Mouse (Mus musculus) forebrain, embryonic 11.5 days (tissue): ENCODE data around the gene Riiad1. TPM values are rescaled to one million over a fixed set of nuclear protein-coding genes. Genes with fewer than 3 reads are reported as not detected.
A peak's percentile ranks its signal among the peaks of the same experiment; 100 is the strongest.

ENCODE experiments used
- ATAC-seq: fragments of 200-750 bp; cut with Nextera tagmentation; replicated peaks from 2 replicates; pipeline ENCODE4 v1.8.0; 2017; ENCODE audit warnings: moderate TSS enrichment; ENCODE audit not compliant: low FRiP score
- DNase-seq: peaks from one replicate; pipeline ENCODE4 v3.0.0-alpha.2; 2017; ENCODE audit warnings: low spot score
- H3K27ac ChIP-seq: fragments of 300-500 bp; sonication (generic); 2 replicates; pipeline ENCODE4 v1.5.1; 2014; ENCODE audit warnings: low read depth, low read length
- H3K27me3 ChIP-seq: fragments of 300-500 bp; sonication (generic); 2 replicates; pipeline ENCODE4 v1.6.1; 2014; ENCODE audit warnings: mild to moderate bottlenecking, low read length, mixed read lengths; ENCODE audit not compliant: control insufficient read depth, insufficient read depth
- H3K36me3 ChIP-seq: fragments of 300-500 bp; sonication (generic); 2 replicates; pipeline ENCODE4 v1.6.1; 2014; ENCODE audit warnings: mild to moderate bottlenecking, low read length, moderate library complexity, mixed read lengths; ENCODE audit not compliant: control insufficient read depth, insufficient read depth
- H3K4me1 ChIP-seq: fragments of 300-500 bp; sonication (generic); replicated peaks from 2 replicates; pipeline ENCODE4 v1.6.1; 2014; ENCODE audit warnings: low read length, mixed read lengths; ENCODE audit not compliant: control insufficient read depth, insufficient read depth
- H3K4me2 ChIP-seq: fragments of 300-500 bp; sonication (generic); 2 replicates; pipeline ENCODE4 v1.6.1; 2014; ENCODE audit warnings: low read depth, mild to moderate bottlenecking, low read length, moderate library complexity, mixed read lengths; ENCODE audit not compliant: severe bottlenecking
- H3K4me3 ChIP-seq: fragments of 300-500 bp; sonication (generic); 2 replicates; pipeline ENCODE4 v1.5.1; 2014; ENCODE audit warnings: low read depth, low read length
- H3K9ac ChIP-seq: fragments of 300-500 bp; sonication (generic); 2 replicates; pipeline ENCODE4 v1.6.1; 2014; ENCODE audit warnings: low read length
- H3K9me3 ChIP-seq: fragments of 300-500 bp; sonication (generic); 2 replicates; pipeline ENCODE4 v1.6.1; 2016; ENCODE audit warnings: low read length, mixed read lengths; ENCODE audit not compliant: control insufficient read depth
- WGBS: fragments of 180-500 bp; shearing (Covaris S2); extraction: QIAGEN DNeasy Blood & Tissue Kit; methylation state at CpG from one replicate; pipeline ENCODE4 v1.1.7; 2014; 5-methylcytosine and 5-hydroxymethylcytosine counted together
- polyA plus RNA-seq: library from polyadenylated mRNA; unstranded; fragments of >200 nt; fragmentation: Nextera tagmentation; extraction: Ambion mirVana; gene quantifications from 2 replicates; pipeline ENCODE4 v1.2.1, GENCODE M21; 2014

Riiad1 gene
- polyA plus RNA-seq, 1 experiment from 2014 or later = 12.8 TPM

DNA sequence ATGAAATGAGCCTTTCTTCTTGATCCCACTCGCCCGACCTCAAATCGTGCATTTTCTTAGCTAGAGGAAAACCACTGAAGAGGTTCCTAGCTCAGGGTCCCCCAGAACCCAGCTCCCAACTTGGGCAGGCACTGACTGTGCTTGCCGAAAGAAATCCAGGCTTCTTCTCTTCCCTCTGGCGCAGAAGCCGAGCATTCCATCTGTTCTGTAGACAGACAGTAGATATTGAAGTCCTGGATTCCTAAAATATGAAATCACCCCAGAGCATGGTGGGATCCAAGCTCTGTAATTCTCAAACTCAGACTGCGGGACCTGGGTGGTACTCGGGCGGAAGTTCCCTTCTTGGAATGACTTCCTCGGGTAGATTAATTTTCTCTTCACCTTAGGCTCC is 7.0 kb downstream of the Riiad1 start:
- H3K27me3 ChIP-seq = no peaks in the 10 kb centered on the region
- H3K9me3 ChIP-seq = no peaks in the 10 kb centered on the region
- H3K4me2 ChIP-seq = peak overlapping the region; percentile 46; the same call in 1 of the 2 replicates
- no peak overlapping the region for H3K9ac ChIP-seq
- peaks cover 12% of the 10 kb centered on the region; the same call in 1 of the 2 replicates for H3K4me1 ChIP-seq
- 54% methylated on average over 10 of the region's 10 CpGs for WGBS
- DNase-seq (no peak), ATAC-seq (no peak)
- no peak overlapping the region for H3K4me3 ChIP-seq
- H3K27ac ChIP-seq = no peak overlapping the region
- no peaks in the 10 kb centered on the region for H3K36me3 ChIP-seq

DNA sequence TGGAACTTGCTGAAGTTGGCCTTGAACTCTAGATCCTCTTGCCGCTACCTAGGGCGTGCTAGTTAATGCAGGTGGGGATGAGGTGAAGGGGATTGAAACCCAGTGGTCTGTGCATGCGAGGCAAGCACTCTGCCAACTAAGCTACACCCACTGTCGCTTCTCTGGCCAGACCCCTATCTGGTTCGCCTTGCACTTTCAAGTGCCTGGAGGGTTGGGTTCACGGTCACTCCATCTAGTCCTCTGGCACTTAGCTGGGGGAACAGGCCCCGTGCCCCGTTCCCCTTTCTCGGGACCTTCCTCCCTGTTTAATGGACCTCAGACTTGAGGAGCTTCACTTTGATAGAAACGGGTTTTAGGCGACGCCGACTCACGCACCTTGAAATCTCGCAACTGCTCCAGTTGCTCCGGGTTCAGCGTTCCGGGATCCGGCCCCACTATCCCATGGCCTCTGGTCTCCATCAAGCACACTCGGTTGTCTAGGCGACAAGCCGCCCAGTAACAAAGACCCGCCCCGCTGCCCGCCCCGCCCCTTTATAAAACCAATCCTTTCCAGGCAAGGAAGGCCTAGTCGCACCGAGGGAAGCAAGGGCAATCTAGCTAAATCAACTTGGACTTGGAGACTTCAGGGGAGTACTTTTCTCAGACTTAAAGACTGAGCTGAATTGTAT is 7.6 kb downstream of the Riiad1 start:
- no peak overlapping the region for H3K27ac ChIP-seq
- peak overlapping the region; percentile 25 for H3K4me3 ChIP-seq
- H3K9me3 ChIP-seq = no peaks in the 10 kb centered on the region
- peaks cover 11% of the 10 kb centered on the region; the same call in 1 of the 2 replicates for H3K4me1 ChIP-seq
- no peaks in the 10 kb centered on the region for H3K27me3 ChIP-seq
- WGBS = 12% methylated on average over 28 of the region's 28 CpGs
- ATAC-seq (peak; percentile 81), DNase-seq (peak; percentile 85)
- no peak overlapping the region for H3K9ac ChIP-seq
- H3K4me2 ChIP-seq = peak overlapping the region; percentile 46
- no peaks in the 10 kb centered on the region for H3K36me3 ChIP-seq

DNA sequence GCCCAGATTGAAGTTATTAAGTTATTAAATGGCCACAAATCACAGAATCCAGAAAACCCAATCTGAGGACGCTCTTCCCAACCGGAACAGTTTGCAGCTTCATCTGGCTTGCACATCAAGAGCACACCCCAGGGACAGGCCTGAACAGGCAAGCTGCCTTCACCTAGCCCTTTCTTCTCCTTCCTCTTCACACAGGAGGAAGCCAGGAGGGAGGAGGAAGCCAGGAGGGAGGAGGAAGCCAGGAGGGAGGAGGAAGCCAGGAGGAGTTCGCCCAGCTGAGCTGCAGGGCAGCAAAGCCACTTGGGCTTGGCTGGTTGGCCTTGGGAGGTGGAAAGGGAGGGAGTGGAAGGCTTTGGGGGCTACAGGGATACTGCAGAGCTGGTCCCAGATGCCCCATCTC is 11.2 kb downstream of the Riiad1 start:
- no peaks in the 10 kb centered on the region for H3K27me3 ChIP-seq
- WGBS = 61% methylated on average over 3 of the region's 3 CpGs
- H3K9ac ChIP-seq = no peak overlapping the region
- H3K4me1 ChIP-seq = peaks cover 22% of the 10 kb centered on the region
- ATAC-seq = no peak
- no peak for DNase-seq
- H3K36me3 ChIP-seq = no peaks in the 10 kb centered on the region
- no peak overlapping the region for H3K4me2 ChIP-seq
- no peak overlapping the region for H3K4me3 ChIP-seq
- H3K27ac ChIP-seq = no peak overlapping the region
- no peaks in the 10 kb centered on the region for H3K9me3 ChIP-seq

DNA sequence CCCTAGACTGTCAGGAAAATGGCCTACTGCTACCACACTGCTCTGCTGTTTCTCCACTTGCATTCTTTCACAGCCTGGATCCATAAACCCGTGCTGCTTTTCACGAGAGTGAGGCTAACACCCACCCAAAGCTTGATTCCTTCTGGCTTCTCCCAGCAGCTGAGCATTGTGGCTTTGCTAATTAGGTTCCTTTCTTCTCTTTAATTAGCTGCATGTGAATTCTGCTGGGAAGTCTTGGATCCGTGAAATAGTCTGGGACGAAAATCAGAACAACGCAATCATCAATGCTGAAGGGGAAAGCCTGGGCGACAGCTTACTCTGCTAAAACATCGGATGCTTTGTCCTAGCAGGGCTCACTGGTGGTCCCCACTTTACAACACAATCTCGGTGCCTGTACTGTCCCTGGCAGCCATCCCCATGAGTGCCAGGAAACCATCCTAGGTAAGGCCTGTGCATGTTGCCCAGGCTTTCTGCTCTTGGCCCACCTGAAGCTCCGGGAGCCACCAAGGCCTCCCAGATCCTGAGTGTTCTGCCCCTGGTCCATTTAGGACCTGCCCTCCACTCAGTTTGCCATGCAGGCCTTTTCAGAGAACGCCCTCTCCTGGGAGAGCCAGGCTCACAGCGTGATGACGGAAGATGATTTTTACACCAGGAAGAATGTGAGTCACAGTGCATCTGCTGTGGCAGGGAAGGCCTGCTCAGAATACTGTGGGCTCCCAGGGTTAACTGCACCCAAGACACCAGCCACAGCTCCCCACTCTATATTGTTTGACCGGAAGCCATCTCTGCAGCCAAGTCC is 14.3 kb downstream of the Riiad1 start:
- ATAC-seq (peak; percentile 73), DNase-seq (peak; percentile 62)
- H3K4me3 ChIP-seq = no peak overlapping the region
- peaks cover 17% of the 10 kb centered on the region for H3K4me1 ChIP-seq
- H3K9me3 ChIP-seq = no peaks in the 10 kb centered on the region
- H3K9ac ChIP-seq = peak overlapping the region; percentile 27; the same call in 1 of the 2 replicates
- no peaks in the 10 kb centered on the region for H3K36me3 ChIP-seq
- no peaks in the 10 kb centered on the region for H3K27me3 ChIP-seq
- peak overlapping the region; percentile 88 for H3K27ac ChIP-seq
- no peak overlapping the region for H3K4me2 ChIP-seq
- WGBS = 40% methylated on average over 13 of the region's 13 CpGs

- no peaks in the 10 kb centered on the region for H3K36me3 ChIP-seq
- DNase-seq = peak; percentile 67
- no peak overlapping the region for H3K9ac ChIP-seq
- no peaks in the 10 kb centered on the region for H3K27me3 ChIP-seq
- peak overlapping the region; percentile 21; the same call in 1 of the 2 replicates for H3K4me2 ChIP-seq
- WGBS = 43% methylated on average over 11 of the region's 11 CpGs
- no peaks in the 10 kb centered on the region for H3K9me3 ChIP-seq
- H3K27ac ChIP-seq = peak overlapping the region; percentile 88
- peaks cover 16% of the 10 kb centered on the region for H3K4me1 ChIP-seq
- H3K4me3 ChIP-seq = no peak overlapping the region
- ATAC-seq = peak; percentile 81
These were observed 16.1 kb downstream of the Riiad1 start for GRCm38 (mm10) chr3:94463926-94464578.

GRCm38 (mm10) chr3:94459834-94460233 is 20.3 kb downstream of the Riiad1 start:
- Histone ChIP-seq H3K4me3 (no peak overlapping the region), H3K9ac (no peak overlapping the region), H3K9me3 (no peaks in the 10 kb centered on the region), H3K4me1 (peaks cover 9% of the 10 kb centered on the region), H3K4me2 (no peak overlapping the region), H3K27ac (no peak overlapping the region), H3K36me3 (no peaks in the 10 kb centered on the region), H3K27me3 (no peaks in the 10 kb centered on the region)
- ATAC-seq (no peak), DNase-seq (no peak)
- WGBS = 92% methylated on average over 2 of the region's 2 CpGs

DNA sequence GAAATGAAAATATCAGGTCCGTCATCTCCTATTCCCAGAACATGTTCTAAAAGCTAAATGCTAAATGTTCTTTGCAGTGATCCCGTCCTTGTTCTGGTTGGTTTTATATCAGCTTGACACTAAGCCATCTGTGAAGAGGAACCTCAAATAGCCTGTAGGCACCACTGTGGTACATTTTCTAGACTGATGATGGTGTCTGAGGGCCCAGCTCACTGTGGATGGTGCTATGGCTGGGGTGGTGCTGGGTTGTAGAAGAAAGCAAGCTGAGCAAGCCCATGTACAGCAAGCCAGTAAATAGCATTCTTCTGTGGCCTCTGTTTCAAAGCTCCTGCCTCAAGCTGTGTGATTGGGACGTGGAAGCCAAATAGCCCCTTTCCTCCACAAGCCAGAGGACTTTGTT is 23.1 kb downstream of the Riiad1 start:
- H3K36me3 ChIP-seq = no peaks in the 10 kb centered on the region
- 74% methylated on average over 3 of the region's 3 CpGs for WGBS
- no peak overlapping the region; the same call in 1 of the 2 replicates for H3K4me3 ChIP-seq
- no peak for DNase-seq
- no peak overlapping the region for H3K27ac ChIP-seq
- no peaks in the 10 kb centered on the region for H3K27me3 ChIP-seq
- H3K9ac ChIP-seq = no peak overlapping the region
- no peak overlapping the region for H3K4me2 ChIP-seq
- ATAC-seq = no peak
- H3K4me1 ChIP-seq = no peaks in the 10 kb centered on the region
- H3K9me3 ChIP-seq = no peaks in the 10 kb centered on the region

GRCm38 (mm10) chr3:94456529-94457000 is 23.6 kb downstream of the Riiad1 start:
- Histone ChIP-seq H3K27me3 (no peaks in the 10 kb centered on the region), H3K9me3 (no peaks in the 10 kb centered on the region), H3K36me3 (no peaks in the 10 kb centered on the region), H3K27ac (no peak overlapping the region), H3K4me1 (no peaks in the 10 kb centered on the region), H3K9ac (no peak overlapping the region), H3K4me3 (peak overlapping the region; percentile 14), H3K4me2 (peak overlapping the region; percentile 36; the same call in 1 of the 2 replicates)
- WGBS = 3% methylated on average over 12 of the region's 12 CpGs
- ATAC-seq (peak; percentile 90), DNase-seq (peak; percentile 93)
